Mouse (Mus musculus) megakaryocyte, embryonic 14.5 days (primary cell): Measurements from ENCODE around the gene 4921517D22Rik. TPM values are rescaled to one million over a fixed set of nuclear protein-coding genes. Genes with fewer than 3 reads are reported as not detected.

Experiments
- H3K27me3 ChIP-seq: replicated peaks from 2 replicates; pipeline ENCODE3; 2012; ENCODE audit warnings: inconsistent platforms
- H3K36me3 ChIP-seq: replicated peaks from 2 replicates; pipeline ENCODE3; 2012; ENCODE audit warnings: low read length, inconsistent platforms, mixed read lengths
- H3K4me1 ChIP-seq: 2 replicates; pipeline ENCODE4 v1.6.1; 2012; ENCODE audit warnings: inconsistent platforms
- H3K4me3 ChIP-seq: replicated peaks from 2 replicates; pipeline ENCODE3; 2012; ENCODE audit warnings: moderate library complexity, mild to moderate bottlenecking, inconsistent platforms
- H3K9me3 ChIP-seq: 2 replicates; pipeline ENCODE4 v1.6.1; 2012; ENCODE audit warnings: inconsistent platforms
- FLI1 ChIP-seq: IDR thresholded peaks from 2 replicates; pipeline ENCODE4 v1.6.1; 2012; ENCODE audit warnings: low read length, inconsistent platforms, mixed read lengths
- GATA1 ChIP-seq: IDR thresholded peaks from 3 replicates; pipeline ENCODE4 v1.6.1; 2012; ENCODE audit warnings: mixed read lengths, low read length, inconsistent platforms, borderline replicate concordance
- polyA plus RNA-seq: library from polyadenylated mRNA; stranded (reverse); fragments of >175 nt; gene quantifications from 2 replicates; pipeline ENCODE4 v1.2.3, GENCODE M21; 2012; ENCODE audit warnings: low replicate concordance; ENCODE audit not compliant: insufficient read depth

The 4921517D22Rik gene
- polyA plus RNA-seq, 1 experiment, result not detected

- Histone ChIP-seq H3K9me3 (no peaks in the 10 kb centered on the region), H3K27me3 (no peaks in the 10 kb centered on the region), H3K4me1 (peaks cover 55% of the 10 kb centered on the region), H3K4me3 (no peak overlapping the region), H3K36me3 (peaks cover 44% of the 10 kb centered on the region)
- TF ChIP-seq GATA1 (no peak), FLI1 (no peak)
These were observed 26.1 kb downstream of the 4921517D22Rik start for GRCm38 (mm10) chr13:59667763-59668162.

GRCm38 (mm10) chr13:59663939-59664712 is 29.8 kb downstream of the 4921517D22Rik start:
- H3K36me3 ChIP-seq, result peaks cover 72% of the 10 kb centered on the region
- H3K27me3 ChIP-seq, result no peaks in the 10 kb centered on the region
- peaks cover 28% of the 10 kb centered on the region for H3K4me1 ChIP-seq

GRCm38 (mm10) chr13:59661966-59662365 is 31.9 kb downstream of the 4921517D22Rik start:
- H3K36me3 ChIP-seq, result peaks cover 82% of the 10 kb centered on the region
- H3K4me3 ChIP-seq, result no peak overlapping the region
- H3K27me3 ChIP-seq, result peaks cover 5% of the 10 kb centered on the region
- no peak for TF ChIP-seq GATA1
- no peak for TF ChIP-seq FLI1
- peaks cover 28% of the 10 kb centered on the region for H3K4me1 ChIP-seq
- no peaks in the 10 kb centered on the region for H3K9me3 ChIP-seq

More at GRCm38 (mm10) chr13:59663939-59664712, 29.8 kb downstream of the 4921517D22Rik start:
- Histone ChIP-seq H3K9me3 (no peaks in the 10 kb centered on the region), H3K4me3 (no peak overlapping the region)
- TF ChIP-seq FLI1 (no peak), GATA1 (no peak)

GRCm38 (mm10) chr13:59661387-59661786 is 32.5 kb downstream of the 4921517D22Rik start:
- Histone ChIP-seq H3K4me1 (peaks cover 31% of the 10 kb centered on the region), H3K27me3 (peaks cover 5% of the 10 kb centered on the region)

GRCm38 (mm10) chr13:59660371-59660770 is 33.5 kb downstream of the 4921517D22Rik start:
- H3K4me1 ChIP-seq, result peaks cover 36% of the 10 kb centered on the region
- peaks cover 76% of the 10 kb centered on the region for H3K36me3 ChIP-seq
- H3K27me3 ChIP-seq, result peaks cover 9% of the 10 kb centered on the region
- no peaks in the 10 kb centered on the region for H3K9me3 ChIP-seq
- no peak overlapping the region for H3K4me3 ChIP-seq
- TF ChIP-seq GATA1, result no peak
- no peak for TF ChIP-seq FLI1

More at GRCm38 (mm10) chr13:59661387-59661786, 32.5 kb downstream of the 4921517D22Rik start:
- peaks cover 79% of the 10 kb centered on the region for H3K36me3 ChIP-seq
- H3K9me3 ChIP-seq, result no peaks in the 10 kb centered on the region
- TF ChIP-seq GATA1, result no peak
- TF ChIP-seq FLI1, result no peak
- no peak overlapping the region for H3K4me3 ChIP-seq

- Histone ChIP-seq H3K4me1 (peaks cover 40% of the 10 kb centered on the region), H3K9me3 (no peaks in the 10 kb centered on the region), H3K4me3 (peak overlapping the region; percentile 3), H3K36me3 (peaks cover 75% of the 10 kb centered on the region), H3K27me3 (peaks cover 28% of the 10 kb centered on the region)
- TF ChIP-seq GATA1 (no peak), FLI1 (no peak)
These were observed 36.1 kb downstream of the 4921517D22Rik start for GRCm38 (mm10) chr13:59657781-59658180.

- Histone ChIP-seq H3K9me3 (no peaks in the 10 kb centered on the region), H3K4me3 (peak overlapping the region; percentile 85), H3K27me3 (peaks cover 30% of the 10 kb centered on the region), H3K36me3 (peaks cover 75% of the 10 kb centered on the region), H3K4me1 (peaks cover 40% of the 10 kb centered on the region)
- TF ChIP-seq FLI1 (no peak), GATA1 (no peak)
These were observed 36.9 kb downstream of the 4921517D22Rik start for GRCm38 (mm10) chr13:59656975-59657388.

- Histone ChIP-seq H3K4me1 (peaks cover 40% of the 10 kb centered on the region), H3K4me3 (peak overlapping the region; percentile 85), H3K9me3 (no peaks in the 10 kb centered on the region), H3K27me3 (peaks cover 30% of the 10 kb centered on the region), H3K36me3 (peaks cover 72% of the 10 kb centered on the region)
- no peak for TF ChIP-seq FLI1
- no peak for TF ChIP-seq GATA1
These were observed 37.5 kb downstream of the 4921517D22Rik start for GRCm38 (mm10) chr13:59656316-59656832.

GRCm38 (mm10) chr13:59655718-59656315 is 38.1 kb downstream of the 4921517D22Rik start:
- Histone ChIP-seq H3K4me1 (peaks cover 41% of the 10 kb centered on the region), H3K36me3 (peaks cover 73% of the 10 kb centered on the region), H3K9me3 (no peaks in the 10 kb centered on the region), H3K27me3 (peaks cover 32% of the 10 kb centered on the region), H3K4me3 (peak overlapping the region; percentile 85)
- TF ChIP-seq FLI1 (no peak), GATA1 (no peak)

GRCm38 (mm10) chr13:59654465-59654864 is 39.4 kb downstream of the 4921517D22Rik start:
- H3K36me3 ChIP-seq, result peaks cover 74% of the 10 kb centered on the region
- no peaks in the 10 kb centered on the region for H3K9me3 ChIP-seq
- no peak overlapping the region for H3K4me3 ChIP-seq
- no peak for TF ChIP-seq FLI1
- no peak for TF ChIP-seq GATA1
- peaks cover 52% of the 10 kb centered on the region for H3K4me1 ChIP-seq
- H3K27me3 ChIP-seq, result peaks cover 33% of the 10 kb centered on the region
